24 mouse cellular contexts compared by ENCODE assay signal in genomic region chr11:59645036-59645435, GRCm38 (mm10). TPM values are rescaled to one million over a fixed set of nuclear protein-coding genes. Genes with fewer than 3 reads are reported as not detected.
DNase-seq lines count a peak whose midpoint lies in the region; ATAC-seq and TF ChIP-seq lines count a peak whose summit lies in the region.
"Had no signal": no experiment of that assay in that cellular context is flagged by ENCODE, and none has a peak within 500 bp of the region (broad histone marks: within the 10 kb centered on the region; RNA-seq: fewer than 3 reads in every experiment).

No protein-coding gene starts in this region.

- no peak for ATAC-seq in heart, embryonic 14.5 days (ENCODE audit: insufficient number of reproducible peaks, insufficient read depth, low FRiP score, low read depth)
- no peak for ATAC-seq in monocyte, adult 5-6 weeks (replicated peaks; ENCODE audit: insufficient number of reproducible peaks, low FRiP score, low TSS enrichment, poor library complexity, severe bottlenecking)
- ATAC-seq: forebrain, embryonic 13.5 days; hindbrain, embryonic 16.5 days; inflammation-experienced regulatory T-cells, adult 6 months; Patski had no signal

- H3K27ac ChIP-seq in heart, embryonic 14.5 days (replicated peaks in 1 of 2; ENCODE audit: control insufficient read depth in 1 of 2, insufficient read depth in 1 of 2, low read depth in 2 of 2, low read length in 2 of 2), result no peak overlapping the region
- H3K27ac ChIP-seq: forebrain, embryonic 13.5 days; heart, adult 2 months; heart, embryonic 13.5 days; hindbrain, embryonic 12.5 days had no signal

- TF ChIP-seq CTCF in lung, adult 2 months (IDR thresholded peaks at IDR 0.05; ENCODE audit: insufficient read depth, low read length), result no peak

- no peak for DNase-seq in heart, postnatal 14 days
- DNase-seq in lung, adult 2 months, result peak; percentile 49
- no peak for DNase-seq in lung, postnatal 14 days
- peak; percentile 78 for DNase-seq in lung, postnatal 25 days (ENCODE audit: low spot score)
- DNase-seq in layer of hippocampus, adult 8-10 months (ENCODE audit: low spot score in 2 of 2), result no peak
- DNase-seq: adrenal gland, adult 2 months; adrenal gland, postnatal 25 days; cerebellum, adult 18-20 months; cerebellum, adult 9-11 months; cerebellum, postnatal 36 days; gastrocnemius, postnatal 10 days; heart, adult 2 months; heart, postnatal 4 days had no signal

- WGBS in heart, embryonic 14.5 days, result 40% methylated on average over 7 of the region's 7 CpGs
- 50% methylated on average over 7 of the region's 7 CpGs for WGBS in lung, adult 2 months

- intact Hi-C loops in heart, postnatal 14 days (cut with DNase I), result no loop called here

- no peaks in the 10 kb centered on the region for H3K36me3 ChIP-seq in heart, embryonic 14.5 days (ENCODE audit: control insufficient read depth, insufficient read depth, low read length)
- H3K36me3 ChIP-seq: heart, embryonic 13.5 days; hindbrain, embryonic 12.5 days had no signal

- peak overlapping the region; percentile 11; the same call in 1 of the 2 replicates for H3K4me2 ChIP-seq in heart, embryonic 14.5 days (ENCODE audit: low read length)
- H3K4me2 ChIP-seq: forebrain, embryonic 13.5 days; heart, embryonic 13.5 days; hindbrain, embryonic 12.5 days had no signal

- no peak overlapping the region for H3K9ac ChIP-seq in heart, embryonic 14.5 days (ENCODE audit: low read length)
- H3K9ac ChIP-seq: forebrain, embryonic 13.5 days; heart, embryonic 13.5 days; hindbrain, embryonic 12.5 days had no signal

- no peak overlapping the region for H3K4me3 ChIP-seq in heart, embryonic 14.5 days (ENCODE audit: control insufficient read depth in 1 of 2, insufficient read depth in 1 of 2, low read depth in 1 of 2, low read length in 2 of 2)
- peak overlapping the region; percentile 39 for H3K4me3 ChIP-seq in lung, adult 2 months (replicated peaks; ENCODE audit: extremely low read depth, low read depth, low read length)
- H3K4me3 ChIP-seq: forebrain, embryonic 13.5 days; heart, adult 2 months; heart, embryonic 13.5 days; hindbrain, embryonic 12.5 days had no signal

- H3K27me3 ChIP-seq in heart, embryonic 14.5 days (ENCODE audit: control insufficient read depth, insufficient read depth, low read length), result no peaks in the 10 kb centered on the region
- H3K27me3 ChIP-seq: forebrain, embryonic 13.5 days; hindbrain, embryonic 12.5 days; Patski had no signal

- peaks cover 0 to 2% of the 10 kb centered on the region in 2 experiments; a peak in 2 of 4 replicates for H3K4me1 ChIP-seq in heart, embryonic 14.5 days (ENCODE audit: control insufficient read depth in 2 of 2, insufficient read depth in 2 of 2, low read length in 2 of 2)
- H3K4me1 ChIP-seq in lung, adult 2 months (ENCODE audit: control insufficient read depth, insufficient read depth, low read length), result peaks cover 5% of the 10 kb centered on the region
- H3K4me1 ChIP-seq: forebrain, embryonic 13.5 days; hindbrain, embryonic 12.5 days had no signal

- no peak for TF ChIP-seq POLR2A in lung, adult 2 months (IDR thresholded peaks at IDR 0.05; ENCODE audit: borderline replicate concordance, extremely low read depth, low read depth, low read length)

- no peaks in the 10 kb centered on the region for H3K9me3 ChIP-seq in heart, embryonic 14.5 days (ENCODE audit: control insufficient read depth, low read length)
- H3K9me3 ChIP-seq: forebrain, embryonic 13.5 days; heart, embryonic 13.5 days; hindbrain, embryonic 12.5 days had no signal

RNA-seq across cellular contexts. Expression of gene Mprip, which starts 16.1 kb away (rescaled TPM):
- polyA plus RNA-seq in heart, embryonic 14.5 days (2014; fragmentation: Nextera tagmentation; extraction: Ambion mirVana), result 64.7 and 68.7 TPM in 2 replicates
- total RNA-seq in heart, postnatal 14 days (2021), result 100 to 1,000 TPM; 171 to 185 TPM
- 164 and 239 TPM in 2 replicates for polyA plus RNA-seq in lung, adult 2 months (2012; rRNA removed)
- total RNA-seq in monocyte, adult 5-6 weeks (2017), result 38.2 to 66.7 TPM (median 55.7 TPM) in 3 replicates
- total RNA-seq in layer of hippocampus, adult 8-10 months (2022), result 100 to 1,000 TPM; 265 to 273 (median 269) TPM

RNA-seq across cellular contexts. Expression of gene Olfr223, which starts 51.9 kb away (rescaled TPM):
- polyA plus RNA-seq in heart, embryonic 14.5 days (2014; fragmentation: Nextera tagmentation; extraction: Ambion mirVana), result not detected in 2 replicates
- not detected for total RNA-seq in heart, postnatal 14 days (2021)
- not detected in 2 replicates for polyA plus RNA-seq in lung, adult 2 months (2012; rRNA removed)
- not detected in 3 replicates for total RNA-seq in monocyte, adult 5-6 weeks (2017)
- not detected for total RNA-seq in layer of hippocampus, adult 8-10 months (2022)
- total RNA-seq: adrenal gland, adult 2 months; adrenal gland, postnatal 25 days; CH12.LX; gastrocnemius, postnatal 10 days; gastrocnemius, postnatal 4 days; heart, adult 2 months; heart, postnatal 4 days had no signal
- polyA plus RNA-seq: adrenal gland, adult 2 months; embryonic facial prominence, embryonic 14.5 days; forebrain, embryonic 13.5 days; heart, adult 2 months; heart, embryonic 13.5 days; hindbrain, embryonic 12.5 days; hindbrain, embryonic 16.5 days; inflammation-experienced regulatory T-cells, adult 6 months; Patski had no signal

Comparison
In these comparisons a context has a peak if more than half of its experiments do, and no peak if none do; other contexts are left out.
1. DNase-seq: peak in lung, adult 2 months (single experiment) and lung, postnatal 25 days (single experiment); none in heart, postnatal 14 days (0 of 2), lung, postnatal 14 days (single experiment) and layer of hippocampus, adult 8-10 months (0 of 2).